Mouse (Mus musculus): ENCODE measurements around the gene Gm6871. TPM values are rescaled to one million over a fixed set of nuclear protein-coding genes. Genes with fewer than 3 reads are reported as not detected.
"Not testable (repeated sequence)": the region's sequence is repeated elsewhere in the genome, so short reads cannot be mapped to it uniquely, and the experiment has no call there.

Gm6871 gene
- total RNA-seq (2021): 0.59 TPM in 1 of 2 replicates, not detected in the other
- long read RNA-seq, experiment 1: 0 reads
- long read RNA-seq, experiment 2: 0 reads

- DNase-seq: not testable (repeated sequence)
Measured at GRCm38 (mm10) chr7:41573562-41573961, at the start of gene Gm6871. Gene Gm6871, minus strand, starts transcription at chr7:41573662.

GRCm38 (mm10) chr7:41616241-41616640 lies 42.8 kb upstream of the Gm6871 start:
- DNase-seq: not testable (repeated sequence)

DNA sequence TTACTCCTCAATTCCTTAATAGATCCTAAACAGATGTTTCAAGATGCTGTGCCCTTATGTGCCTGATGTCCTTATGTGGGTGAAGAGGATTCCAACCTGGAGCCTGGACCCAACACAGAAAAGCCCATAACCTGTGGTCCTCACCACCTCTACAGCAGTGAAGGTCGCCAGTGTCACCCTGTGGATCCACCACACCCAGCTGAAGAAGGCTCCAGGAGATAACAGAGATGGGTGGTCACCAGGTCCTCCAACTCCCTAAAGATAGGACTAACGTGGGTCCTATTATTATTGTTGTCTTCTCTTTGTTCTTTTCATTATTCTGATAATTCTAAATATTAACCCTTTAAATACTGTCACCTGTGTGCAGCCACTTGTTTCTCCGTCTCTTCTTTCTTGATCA lies 38.2 kb upstream of the Gm6871 start:
- DNase-seq: no peak

GRCm38 (mm10) chr7:41599932-41600548 lies 26.6 kb upstream of the Gm6871 start:
- DNase-seq: no peak

DNA sequence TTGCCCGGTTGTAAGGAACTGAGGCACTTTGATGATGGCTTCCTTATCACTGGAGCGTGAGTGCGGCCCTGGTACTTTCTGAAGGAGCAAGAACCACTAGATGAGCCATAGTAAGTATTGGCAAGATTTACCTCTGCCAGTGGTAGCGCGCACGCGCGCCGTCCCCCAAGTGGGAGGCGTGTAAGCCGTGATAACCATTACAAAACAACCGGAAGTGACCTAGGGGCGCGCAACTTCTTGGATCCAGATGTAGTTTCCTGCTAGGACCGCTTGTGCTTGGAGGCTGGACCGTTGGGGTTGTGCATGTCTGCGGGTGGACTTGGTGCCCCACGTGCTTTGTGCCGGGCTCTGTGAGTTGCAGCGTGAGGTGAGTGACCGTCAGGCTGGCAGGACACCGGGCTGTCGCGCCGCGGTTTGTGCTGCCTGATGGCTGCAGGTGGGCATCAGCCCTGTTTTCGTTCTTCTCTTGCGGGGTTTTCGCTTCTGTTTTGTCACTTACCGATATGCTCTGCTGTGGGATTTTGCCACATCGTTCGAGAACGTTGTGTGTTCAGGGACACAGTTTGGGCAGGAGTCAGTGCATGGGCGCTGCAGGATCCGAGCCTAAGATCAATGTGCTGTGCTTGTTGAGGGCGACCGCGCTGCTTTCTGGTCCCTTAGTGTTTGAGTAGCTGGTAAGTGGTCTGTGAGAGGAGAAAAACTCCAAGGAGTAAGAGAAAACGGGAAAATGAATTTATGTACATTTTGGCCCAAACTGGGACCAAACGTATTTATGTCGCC lies 25.8 kb upstream of the Gm6871 start, which contains the start of gene 2610021A01Rik:
2610021A01Rik (plus strand) TSS at position 197 of the 780 bp plus-strand sequence.
- peak; percentile 95 for DNase-seq

DNA sequence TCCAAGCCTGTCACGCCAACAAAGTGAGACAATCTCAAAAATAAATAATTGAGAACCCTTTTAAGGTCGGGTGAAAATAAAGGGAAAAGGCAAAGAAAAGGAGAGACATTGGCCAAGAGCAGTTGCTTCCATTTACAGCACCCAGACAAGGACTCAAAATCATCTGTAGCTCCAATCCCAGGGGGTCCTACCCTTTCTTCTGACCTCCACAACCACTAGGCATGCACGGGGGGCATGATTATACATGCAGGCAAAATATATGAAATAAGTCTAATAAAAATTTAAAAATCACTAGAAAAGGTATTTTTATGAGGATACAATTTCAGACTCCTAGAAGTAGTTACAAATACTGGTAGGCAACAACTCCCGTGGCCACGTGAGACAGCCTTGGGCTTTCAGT lies 25.2 kb upstream of the Gm6871 start:
- no peak for DNase-seq

- not testable (repeated sequence) for DNase-seq
Measured at GRCm38 (mm10) chr7:41587831-41588230, 14.4 kb upstream of the Gm6871 start.

DNA sequence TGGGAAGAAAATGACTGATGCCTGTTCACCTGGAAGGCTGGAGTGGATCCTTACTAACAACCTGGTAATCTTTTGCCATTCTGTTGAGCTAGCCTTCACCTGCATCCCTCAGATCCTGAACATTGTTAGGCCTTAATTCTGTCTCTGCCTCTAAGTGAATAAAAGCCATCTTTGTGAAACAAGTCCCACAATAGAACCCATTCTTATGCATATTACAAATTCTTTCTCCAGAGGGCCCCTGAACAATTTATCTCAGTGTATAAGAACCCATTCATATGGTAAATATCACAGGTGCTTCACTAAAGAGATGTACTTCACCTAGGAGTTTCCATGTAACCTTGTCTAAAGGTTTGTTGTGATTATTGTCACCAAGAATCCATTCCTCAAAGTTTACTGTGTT lies 8.6 kb upstream of the Gm6871 start:
- DNase-seq: no peak

DNA sequence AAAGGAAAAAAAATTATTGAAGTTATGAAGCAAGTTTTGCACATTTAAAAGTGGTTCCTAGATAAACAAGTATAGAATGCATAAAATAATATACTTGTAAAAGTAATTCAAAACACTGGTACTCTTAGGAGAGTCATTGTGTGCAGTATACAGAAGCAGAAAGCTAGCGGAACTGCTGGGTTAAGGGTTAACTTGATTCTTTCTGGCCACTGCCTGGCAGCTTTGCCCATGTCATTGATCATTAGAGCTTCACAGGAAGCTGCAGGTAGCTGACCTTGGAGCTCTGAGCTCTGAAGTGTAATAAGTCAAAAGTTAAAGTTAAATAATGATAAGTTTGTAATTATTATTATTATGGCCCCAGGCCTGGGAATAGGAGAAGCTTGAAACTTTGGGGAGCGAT lies 4.5 kb upstream of the Gm6871 start:
- DNase-seq: no peak

DNA sequence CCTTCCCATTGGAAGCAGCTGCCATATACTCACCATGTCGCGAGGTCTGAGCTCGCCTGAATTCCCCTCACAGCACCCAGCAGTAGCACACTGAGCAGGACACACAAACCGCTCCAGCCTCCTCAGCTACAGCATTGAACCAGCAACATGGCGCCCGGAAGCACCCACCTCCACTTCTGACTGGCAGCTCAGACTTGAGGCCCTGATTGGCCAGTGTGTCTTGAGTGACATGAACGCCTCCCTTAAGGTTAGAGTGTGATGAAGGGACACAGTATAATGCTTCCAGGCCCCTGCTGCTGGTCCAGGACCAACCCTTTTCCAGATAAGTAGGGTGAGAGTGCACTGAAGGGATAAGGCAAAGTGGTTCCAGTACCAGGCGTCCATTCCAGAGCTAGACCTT lies 12.8 kb downstream of the Gm6871 start:
- no peak for DNase-seq

GRCm38 (mm10) chr7:41512672-41513071 lies 60.8 kb downstream of the Gm6871 start:
- no peak for DNase-seq

- no peak for DNase-seq
Measured at GRCm38 (mm10) chr7:41512207-41512606, 61.3 kb downstream of the Gm6871 start.

- DNase-seq: no peak
Measured at GRCm38 (mm10) chr7:41502402-41502801, 71.1 kb downstream of the Gm6871 start.

DNA sequence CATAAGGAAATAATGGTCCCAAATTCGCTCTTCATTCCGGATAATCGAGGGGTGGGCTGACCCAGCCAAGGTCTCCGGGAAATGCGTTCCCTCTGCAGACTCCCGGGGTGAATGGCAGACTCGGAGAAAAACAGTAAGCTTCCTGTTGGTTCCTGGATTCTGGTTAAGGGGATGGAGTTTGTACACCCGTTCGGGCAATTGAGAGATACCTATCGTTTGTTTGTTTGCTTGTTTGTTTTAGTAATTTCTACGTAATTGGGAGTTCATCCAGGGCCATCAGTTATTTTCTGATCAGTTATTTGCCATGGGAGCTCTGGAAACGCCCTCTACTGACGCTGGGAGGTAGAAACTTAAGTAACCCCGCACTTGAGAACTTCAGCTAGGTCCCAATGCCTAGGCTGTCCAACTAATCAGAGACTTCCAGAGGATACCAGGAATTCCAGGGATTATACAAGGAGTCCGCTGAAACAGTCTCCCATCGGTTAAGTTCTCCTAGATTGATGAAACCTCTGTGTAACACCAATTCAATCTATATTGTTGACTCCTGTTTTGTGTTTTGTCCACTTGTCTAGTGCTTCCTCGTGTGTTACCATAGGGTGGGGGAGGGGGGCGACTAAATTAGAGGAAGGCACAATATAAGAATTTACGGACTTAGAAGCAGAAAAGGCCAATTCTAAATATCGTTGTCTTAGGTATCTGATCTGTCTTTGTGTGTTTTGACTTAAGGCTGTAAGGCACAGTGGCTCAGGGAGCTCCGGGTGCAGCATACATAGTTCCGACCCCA lies 73.1 kb downstream of the Gm6871 start:
- peak; percentile 67 for DNase-seq

GRCm38 (mm10) chr7:41499389-41500049 lies 73.9 kb downstream of the Gm6871 start, which contains the start of the genes Gm20449 and AW146154:
Gene Gm20449, minus strand, starts transcription at chr7:41499417.
Gene AW146154, minus strand, starts transcription at chr7:41499890.
- peak; percentile 98 for DNase-seq

DNA sequence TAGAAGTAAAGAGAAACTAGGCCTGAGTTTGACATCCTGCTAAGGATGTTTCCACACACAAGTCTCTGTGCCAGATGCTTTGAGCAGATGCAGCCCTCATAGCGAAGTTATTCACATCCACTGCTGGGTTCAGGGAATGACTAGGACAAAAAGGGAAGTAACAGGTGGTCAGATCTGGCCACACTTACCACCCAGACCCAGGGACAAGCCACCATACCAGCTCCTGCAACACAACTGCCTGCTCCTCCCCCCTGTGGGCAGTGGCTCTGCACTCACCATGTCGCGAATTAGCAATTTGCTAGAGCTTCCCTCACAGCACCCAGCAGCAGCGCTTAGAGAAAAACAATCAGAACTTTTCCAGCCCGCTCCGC lies 74.5 kb downstream of the Gm6871 start:
- not testable (repeated sequence) for DNase-seq

DNA sequence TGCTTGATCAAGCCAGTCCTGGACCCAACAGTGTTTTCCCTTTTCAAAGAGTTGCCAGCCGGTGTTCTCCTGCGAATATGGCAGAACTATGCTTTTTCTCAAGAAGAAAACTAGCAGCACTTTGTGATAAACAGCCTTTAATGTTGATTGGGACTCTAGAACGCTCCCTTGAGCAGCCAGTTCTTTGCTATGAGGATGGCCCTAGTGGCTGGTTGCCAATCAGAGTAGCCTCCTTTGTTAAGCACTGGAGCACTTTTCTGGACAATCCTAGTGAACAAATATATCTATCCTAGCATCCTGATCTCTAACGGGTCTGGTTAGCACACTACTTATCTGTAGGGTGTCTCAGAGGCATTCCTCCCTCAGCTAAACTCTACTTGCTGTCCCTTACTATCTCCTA lies 75.0 kb downstream of the Gm6871 start:
- not testable (repeated sequence) for DNase-seq

DNA sequence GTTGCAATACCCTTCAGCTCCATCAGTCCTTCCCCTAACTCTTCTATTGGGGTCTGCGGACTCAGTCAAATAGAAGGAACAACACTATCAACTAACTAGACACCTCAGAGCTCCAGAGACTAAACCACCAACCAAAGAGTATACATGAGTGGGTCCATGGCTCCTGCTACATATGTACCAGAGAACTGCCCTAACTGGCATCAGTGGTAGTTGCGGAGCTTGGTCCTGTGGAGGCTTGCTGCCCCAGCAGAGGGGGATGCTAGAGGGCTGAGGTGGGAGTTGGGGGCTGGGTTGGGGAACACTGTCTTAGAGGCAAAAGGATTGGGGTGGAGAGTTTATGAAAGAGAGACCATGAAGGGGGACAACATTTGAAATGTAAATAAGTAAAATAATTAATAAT lies 75.6 kb downstream of the Gm6871 start:
- no peak for DNase-seq
